Mouse (Mus musculus) hindbrain, embryonic 16.5 days (tissue): ENCODE measurements at regions not wholly inside any gene's neighbourhood (a gene's known extent, or its start where the extent isn't known, plus 50 kb on each side); places are given as distances from the start of the nearest gene placed in this dataset.

Experiments used
- ATAC-seq: fragments of 200-750 bp; cut with Nextera tagmentation; 2 replicates; pipeline ENCODE4 v1.8.0; 2017; ENCODE audit warnings: moderate TSS enrichment, moderate library complexity
- H3K27ac ChIP-seq: fragments of 300-500 bp; sonication (generic); 2 replicates; pipeline ENCODE4 v1.5.1; 2014; ENCODE audit warnings: low read depth, mild to moderate bottlenecking, control low read depth, low read length, moderate library complexity
- H3K27me3 ChIP-seq: fragments of 300-500 bp; sonication (generic); replicated peaks from 2 replicates; pipeline ENCODE4 v1.6.1; 2014; ENCODE audit warnings: low read length; ENCODE audit not compliant: control insufficient read depth, insufficient read depth
- H3K36me3 ChIP-seq: fragments of 300-500 bp; sonication (generic); 2 replicates; pipeline ENCODE4 v1.6.1; 2014; ENCODE audit warnings: mild to moderate bottlenecking, low read length, moderate library complexity, mixed read lengths; ENCODE audit not compliant: control insufficient read depth, insufficient read depth
- H3K4me1 ChIP-seq: fragments of 300-500 bp; sonication (generic); 2 replicates; pipeline ENCODE4 v1.6.1; 2014; ENCODE audit warnings: low read depth, low read length; ENCODE audit not compliant: control insufficient read depth, insufficient read depth
- H3K4me2 ChIP-seq: fragments of 300-500 bp; sonication (generic); 2 replicates; pipeline ENCODE4 v1.6.1; 2014; ENCODE audit warnings: mild to moderate bottlenecking, low read length, control low read depth, moderate library complexity
- H3K4me3 ChIP-seq: fragments of 300-500 bp; sonication (generic); 2 replicates; pipeline ENCODE4 v1.5.1; 2014; ENCODE audit warnings: mild to moderate bottlenecking, low read length, control low read depth, moderate library complexity
- H3K9ac ChIP-seq: fragments of 300-500 bp; sonication (generic); 2 replicates; pipeline ENCODE4 v1.6.1; 2014; ENCODE audit warnings: low read depth, mild to moderate bottlenecking, control low read depth, low read length, moderate library complexity
- H3K9me3 ChIP-seq: fragments of 300-500 bp; sonication (generic); 2 replicates; pipeline ENCODE4 v1.6.1; 2014; ENCODE audit warnings: mild to moderate bottlenecking, low read length, moderate library complexity; ENCODE audit not compliant: control insufficient read depth
- WGBS: fragments of 180-500 bp; shearing (Covaris S2); extraction: QIAGEN DNeasy Blood & Tissue Kit; methylation state at CpG from one replicate; pipeline ENCODE4 v1.1.7; 2014; 5-methylcytosine and 5-hydroxymethylcytosine counted together

GRCm38 (mm10) chr19:36224518-36224917 lies 104.6 kb upstream of the Ankrd1 start:
- no peaks in the 10 kb centered on the region for H3K9me3 ChIP-seq
- ATAC-seq = no peak
- 75% methylated on average over 8 of the region's 8 CpGs for WGBS

DNA sequence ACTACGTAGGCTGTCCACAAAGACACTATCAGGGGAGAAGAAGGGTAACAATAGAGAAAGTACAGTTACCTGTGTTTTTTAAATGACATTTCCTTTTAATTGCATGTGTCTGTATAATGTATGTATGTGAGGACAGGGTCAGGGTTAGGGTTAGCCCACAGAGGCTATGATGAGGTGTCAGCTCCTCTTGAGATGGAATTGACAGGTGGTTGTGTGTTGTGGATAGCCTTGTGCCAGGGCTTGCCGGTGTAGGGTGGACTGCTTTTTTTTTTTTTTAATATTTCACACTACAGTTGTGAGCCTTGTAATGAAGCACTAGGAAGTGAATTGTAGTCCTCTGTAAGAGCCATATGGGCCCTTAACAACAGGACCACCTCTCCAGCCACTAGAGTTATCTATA lies 105.7 kb upstream of the Ankrd1 start:
- Histone ChIP-seq H3K9me3 (no peaks in the 10 kb centered on the region), H3K4me3 (no peak overlapping the region), H3K4me1 (no peaks in the 10 kb centered on the region), H3K36me3 (no peaks in the 10 kb centered on the region), H3K27ac (no peak overlapping the region), H3K27me3 (no peaks in the 10 kb centered on the region), H3K4me2 (no peak overlapping the region), H3K9ac (no peak overlapping the region)
- WGBS = 92% methylated on average over 2 of the region's 2 CpGs
- ATAC-seq = no peak

More at GRCm38 (mm10) chr19:36224518-36224917, 104.6 kb upstream of the Ankrd1 start:
- H3K27me3 ChIP-seq = no peaks in the 10 kb centered on the region
- no peak overlapping the region for H3K9ac ChIP-seq
- H3K4me3 ChIP-seq = no peak overlapping the region
- no peaks in the 10 kb centered on the region for H3K36me3 ChIP-seq
- H3K4me2 ChIP-seq = no peak overlapping the region
- H3K27ac ChIP-seq = no peak overlapping the region
- H3K4me1 ChIP-seq = no peaks in the 10 kb centered on the region

DNA sequence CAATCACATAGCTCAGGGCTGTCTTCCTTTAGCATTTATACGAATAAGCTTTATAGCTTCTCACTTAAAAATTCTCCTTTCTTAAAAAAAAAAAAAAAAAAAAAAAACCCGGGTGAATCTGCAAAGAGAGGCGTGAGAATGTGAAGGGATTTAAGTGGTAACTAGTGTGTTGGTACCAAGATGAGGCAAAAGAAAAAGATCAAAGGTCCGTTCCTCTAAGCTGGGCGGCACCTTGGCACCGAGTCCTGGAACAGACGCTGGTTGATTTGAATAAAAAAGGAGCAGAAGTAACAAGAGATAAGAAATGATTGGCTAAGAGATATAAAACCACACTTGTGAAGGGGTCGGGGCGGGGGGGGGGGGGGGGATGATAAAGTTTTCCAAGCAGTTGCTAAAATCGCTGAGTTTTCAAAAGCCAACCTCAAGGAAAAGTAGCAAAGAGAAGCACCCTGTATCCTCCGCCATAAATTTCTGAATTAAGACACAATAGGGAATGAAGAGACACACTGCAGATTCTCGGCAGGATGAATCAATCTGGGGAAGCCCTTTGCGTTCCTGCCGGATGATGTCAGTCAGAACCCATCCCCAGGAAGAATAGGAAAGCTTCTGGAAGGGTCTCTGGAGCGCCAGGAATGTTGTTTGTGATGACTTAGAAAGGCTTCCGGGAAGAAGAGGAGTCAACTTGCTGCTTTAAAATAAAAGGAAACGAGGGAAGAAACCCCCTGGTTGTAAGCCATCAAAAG lies 107.7 kb upstream of the Ankrd1 start:
- Histone ChIP-seq H3K9me3 (no peaks in the 10 kb centered on the region), H3K36me3 (no peaks in the 10 kb centered on the region), H3K4me2 (peak overlapping the region; percentile 7), H3K9ac (no peak overlapping the region), H3K27me3 (no peaks in the 10 kb centered on the region), H3K27ac (no peak overlapping the region), H3K4me1 (no peaks in the 10 kb centered on the region), H3K4me3 (no peak overlapping the region)
- WGBS = 26% methylated on average over 16 of the region's 17 CpGs
- ATAC-seq = no peak

- H3K9ac ChIP-seq = no peak overlapping the region
- no peaks in the 10 kb centered on the region for H3K9me3 ChIP-seq
- WGBS = 84% methylated on average over 3 of the region's 3 CpGs
- no peak for ATAC-seq
- no peaks in the 10 kb centered on the region for H3K4me1 ChIP-seq
- H3K27me3 ChIP-seq = no peaks in the 10 kb centered on the region
- H3K4me3 ChIP-seq = no peak overlapping the region
- no peak overlapping the region for H3K27ac ChIP-seq
- H3K36me3 ChIP-seq = no peaks in the 10 kb centered on the region
- H3K4me2 ChIP-seq = no peak overlapping the region
These were observed 109.4 kb upstream of the Ankrd1 start for GRCm38 (mm10) chr19:36229315-36229714.

DNA sequence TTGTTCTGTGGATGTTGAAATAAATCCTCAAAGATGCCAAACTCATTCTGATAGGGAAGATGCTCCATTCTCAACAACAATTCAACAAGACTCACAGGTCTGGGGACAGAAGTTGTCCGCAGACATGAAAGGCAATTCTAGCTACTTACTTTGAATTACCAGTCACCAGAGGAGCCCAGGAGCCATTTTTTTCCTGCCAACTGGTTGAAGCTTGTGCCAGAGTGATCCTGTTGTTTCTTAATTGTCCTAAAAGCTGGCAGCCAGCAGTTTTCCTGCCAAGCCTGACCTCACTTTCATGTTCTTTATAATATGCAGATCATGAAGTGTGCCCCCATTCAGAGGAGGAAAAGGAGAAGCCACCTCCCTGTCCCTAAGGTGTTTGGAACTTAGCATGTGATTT lies 110.0 kb upstream of the Ankrd1 start:
- H3K4me2 ChIP-seq = no peak overlapping the region
- H3K4me3 ChIP-seq = no peak overlapping the region
- H3K4me1 ChIP-seq = no peaks in the 10 kb centered on the region
- no peak for ATAC-seq
- WGBS = 58% methylated on average over 1 of the region's 1 CpGs
- H3K27ac ChIP-seq = no peak overlapping the region
- H3K27me3 ChIP-seq = no peaks in the 10 kb centered on the region
- H3K36me3 ChIP-seq = no peaks in the 10 kb centered on the region
- H3K9me3 ChIP-seq = no peaks in the 10 kb centered on the region
- H3K9ac ChIP-seq = no peak overlapping the region

DNA sequence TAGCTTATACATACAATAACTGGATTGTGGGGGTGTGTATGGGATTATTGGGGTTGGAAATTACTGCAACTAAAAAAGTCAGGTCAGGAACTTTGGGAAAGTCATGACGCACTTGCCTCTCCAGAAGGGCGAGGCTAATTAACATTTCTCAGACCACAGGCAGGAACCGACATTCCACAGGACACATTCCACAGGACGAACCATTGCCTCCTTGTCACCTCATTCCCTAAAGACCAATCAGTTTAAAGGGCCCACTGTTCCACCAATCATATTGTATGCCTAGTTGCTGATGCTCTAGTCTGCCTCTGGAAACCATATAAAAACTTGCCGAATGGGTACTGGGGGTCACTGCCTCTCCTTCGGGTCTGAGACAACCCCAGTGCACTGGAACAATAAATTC lies 113.0 kb upstream of the Pcgf5 start:
- 81% methylated on average over 6 of the region's 6 CpGs for WGBS
- H3K36me3 ChIP-seq = no peaks in the 10 kb centered on the region
- no peak overlapping the region for H3K4me2 ChIP-seq
- H3K27me3 ChIP-seq = no peaks in the 10 kb centered on the region
- no peaks in the 10 kb centered on the region for H3K4me1 ChIP-seq
- H3K9me3 ChIP-seq = no peaks in the 10 kb centered on the region
- no peak overlapping the region for H3K27ac ChIP-seq
- no peak overlapping the region for H3K9ac ChIP-seq
- ATAC-seq = no peak
- H3K4me3 ChIP-seq = no peak overlapping the region

- Histone ChIP-seq H3K27ac (no peak overlapping the region), H3K4me2 (no peak overlapping the region), H3K4me3 (no peak overlapping the region), H3K36me3 (no peaks in the 10 kb centered on the region), H3K27me3 (no peaks in the 10 kb centered on the region), H3K9me3 (no peaks in the 10 kb centered on the region), H3K9ac (no peak overlapping the region), H3K4me1 (no peaks in the 10 kb centered on the region)
- no peak for ATAC-seq
- 83% methylated on average over 7 of the region's 7 CpGs for WGBS
These were observed 111.3 kb upstream of the Pcgf5 start for GRCm38 (mm10) chr19:36236576-36237345.

DNA sequence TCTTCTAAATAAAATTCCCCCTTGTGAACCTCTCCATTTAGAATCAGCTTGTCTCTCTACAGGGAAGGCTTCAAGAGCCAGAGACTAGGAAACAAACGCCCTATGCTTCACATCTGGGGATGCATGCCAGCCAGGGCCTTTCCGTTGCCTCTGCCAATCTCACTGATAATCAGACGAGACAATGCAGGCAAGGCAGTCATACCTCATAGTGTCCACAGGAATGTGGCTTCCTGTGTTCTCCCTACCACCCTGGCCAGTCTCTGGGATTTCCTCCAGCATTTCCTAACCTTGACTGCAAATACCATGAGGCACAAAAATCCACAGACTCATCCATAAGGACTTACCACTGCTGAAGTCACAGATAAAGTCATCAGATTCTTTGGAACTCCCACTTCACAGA lies 110.4 kb upstream of the Pcgf5 start:
- Histone ChIP-seq H3K27me3 (no peaks in the 10 kb centered on the region), H3K4me2 (no peak overlapping the region), H3K36me3 (no peaks in the 10 kb centered on the region), H3K4me3 (no peak overlapping the region), H3K9me3 (no peaks in the 10 kb centered on the region), H3K27ac (no peak overlapping the region), H3K4me1 (no peaks in the 10 kb centered on the region), H3K9ac (no peak overlapping the region)
- ATAC-seq = no peak
- 58% methylated on average over 3 of the region's 3 CpGs for WGBS

DNA sequence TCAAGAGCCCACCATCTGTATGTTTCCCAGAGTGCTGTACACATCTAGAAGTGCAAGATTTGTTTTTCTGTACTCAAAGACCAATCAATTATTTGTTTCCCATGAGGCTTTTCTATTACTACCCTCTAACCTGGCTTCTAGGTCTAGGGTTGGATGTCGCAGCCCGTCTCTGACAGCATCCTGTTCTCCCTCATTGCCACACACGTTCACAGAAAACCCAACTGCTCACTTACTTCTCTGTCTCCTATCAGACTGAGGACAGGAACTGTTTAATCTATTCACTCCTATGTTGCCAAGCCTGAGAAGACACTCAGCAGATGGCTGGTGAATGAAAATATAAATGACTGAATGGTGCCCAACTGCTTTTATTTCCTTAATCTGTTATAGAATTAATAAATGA lies 109.6 kb upstream of the Pcgf5 start:
- Histone ChIP-seq H3K4me1 (no peaks in the 10 kb centered on the region), H3K36me3 (no peaks in the 10 kb centered on the region), H3K9me3 (no peaks in the 10 kb centered on the region), H3K4me3 (no peak overlapping the region), H3K4me2 (no peak overlapping the region), H3K27me3 (no peaks in the 10 kb centered on the region), H3K9ac (no peak overlapping the region), H3K27ac (no peak overlapping the region)
- ATAC-seq = no peak
- 82% methylated on average over 3 of the region's 3 CpGs for WGBS
